In genomic region chr6:134817051-134817928, GRCm38 (mm10) we compare ENCODE assay signal across 24 mouse cellular contexts. TPM values are rescaled to one million over a fixed set of nuclear protein-coding genes. Genes with fewer than 3 reads are reported as not detected.
DNase-seq lines count a peak whose midpoint lies in the region; ATAC-seq and TF ChIP-seq lines count a peak whose summit lies in the region.
"Had no signal": no experiment of that assay in that cellular context is flagged by ENCODE, and none has a peak within 500 bp of the region (broad histone marks: within the 10 kb centered on the region; RNA-seq: fewer than 3 reads in every experiment).

No protein-coding gene starts in this region.

- no peak overlapping the region for H3K4me3 ChIP-seq in hindbrain, embryonic 12.5 days
- no peak overlapping the region for H3K4me3 ChIP-seq in hindbrain, embryonic 13.5 days
- no peak overlapping the region for H3K4me3 ChIP-seq in limb, embryonic 14.5 days (replicated peaks; ENCODE audit: low read length)
- H3K4me3 ChIP-seq in neural tube, embryonic 15.5 days (replicated peaks) = no peak overlapping the region
- H3K4me3 ChIP-seq: forebrain, embryonic 10.5 days; heart, adult 2 months; midbrain, embryonic 10.5 days had no signal

- no peak for TF ChIP-seq CTCF in Patski (IDR thresholded peaks at IDR 0.05)

- CTCF ChIA-PET in Patski (lab: Charles Lee) = interaction anchor here (0.7 to 1.8 kb wide), 4 partner anchors 9 to 158 kb away, joined by 3 to 5 read pairs (median 4); no protein-coding TSS in a partner anchor

- H3K4me1 ChIP-seq in hindbrain, embryonic 12.5 days = no peaks in the 10 kb centered on the region
- no peaks in the 10 kb centered on the region for H3K4me1 ChIP-seq in hindbrain, embryonic 13.5 days (replicated peaks)
- H3K4me1 ChIP-seq in limb, embryonic 14.5 days (ENCODE audit: control insufficient read depth, insufficient read depth, low read length) = peaks cover 5% of the 10 kb centered on the region; the same call in 1 of the 2 replicates
- H3K4me1 ChIP-seq in neural tube, embryonic 15.5 days = no peaks in the 10 kb centered on the region
- H3K4me1 ChIP-seq: forebrain, embryonic 10.5 days; midbrain, embryonic 10.5 days had no signal

- H3K9me3 ChIP-seq in hindbrain, embryonic 12.5 days (replicated peaks) = no peaks in the 10 kb centered on the region
- no peaks in the 10 kb centered on the region for H3K9me3 ChIP-seq in hindbrain, embryonic 13.5 days
- no peaks in the 10 kb centered on the region for H3K9me3 ChIP-seq in limb, embryonic 14.5 days (ENCODE audit: control insufficient read depth, low read length)
- H3K9me3 ChIP-seq in neural tube, embryonic 15.5 days (replicated peaks) = no peaks in the 10 kb centered on the region
- H3K9me3 ChIP-seq: forebrain, embryonic 10.5 days; midbrain, embryonic 10.5 days had no signal

- H3K9ac ChIP-seq in hindbrain, embryonic 12.5 days = 0 out of 2 replicates have a peak overlapping the region, but pooled peaks have one; percentile 4
- no peak overlapping the region for H3K9ac ChIP-seq in hindbrain, embryonic 13.5 days
- H3K9ac ChIP-seq in limb, embryonic 14.5 days (ENCODE audit: low read depth, low read length, severe bottlenecking) = no peak overlapping the region
- no peak overlapping the region for H3K9ac ChIP-seq in neural tube, embryonic 15.5 days (replicated peaks)
- H3K9ac ChIP-seq: liver, postnatal 0 days had no signal

- no peaks in the 10 kb centered on the region for H3K27me3 ChIP-seq in hindbrain, embryonic 12.5 days
- no peaks in the 10 kb centered on the region for H3K27me3 ChIP-seq in hindbrain, embryonic 13.5 days
- H3K27me3 ChIP-seq in Patski = no peaks in the 10 kb centered on the region
- no peaks in the 10 kb centered on the region for H3K27me3 ChIP-seq in limb, embryonic 14.5 days (ENCODE audit: control insufficient read depth, insufficient read depth, low read length)
- H3K27me3 ChIP-seq in neural tube, embryonic 15.5 days (replicated peaks) = no peaks in the 10 kb centered on the region

- DNase-seq in Patski (ENCODE audit: low read depth, low spot score) = peak; percentile 49
- DNase-seq in limb, embryonic 14.5 days (ENCODE audit: low spot score) = peak; percentile 49
- no peak for DNase-seq in cerebellum, postnatal 36 days
- DNase-seq in thymus, postnatal 36 days = no peak
- DNase-seq: cerebellum, adult 18-20 months; cerebellum, postnatal 14 days; embryo, embryonic 11 days; gastrocnemius, postnatal 25 days; heart, adult 2 months; heart, postnatal 36 days; kidney, postnatal 25 days; layer of hippocampus, postnatal 36 days; liver, postnatal 0 days; lung, postnatal 10 days; thymus, postnatal 14 days had no signal

- ATAC-seq in hindbrain, embryonic 12.5 days (ENCODE audit: low FRiP score) = no peak
- ATAC-seq in hindbrain, embryonic 13.5 days (ENCODE audit: low FRiP score) = no peak
- peak; percentile 36 for ATAC-seq in Patski
- no peak for ATAC-seq in limb, embryonic 14.5 days (ENCODE audit: low FRiP score, low read depth)
- no peak for ATAC-seq in neural tube, embryonic 15.5 days (ENCODE audit: low FRiP score)
- ATAC-seq: forebrain, embryonic 16.5 days; hindbrain, embryonic 16.5 days; intestine, embryonic 16.5 days; liver, postnatal 0 days had no signal

- no peaks in the 10 kb centered on the region for H3K36me3 ChIP-seq in hindbrain, embryonic 12.5 days
- H3K36me3 ChIP-seq in hindbrain, embryonic 13.5 days = no peaks in the 10 kb centered on the region
- H3K36me3 ChIP-seq in limb, embryonic 14.5 days (ENCODE audit: control insufficient read depth, insufficient read depth, low read length) = no peaks in the 10 kb centered on the region
- H3K36me3 ChIP-seq in neural tube, embryonic 15.5 days = no peaks in the 10 kb centered on the region
- H3K36me3 ChIP-seq: forebrain, embryonic 10.5 days; midbrain, embryonic 10.5 days had no signal

- POLR2A ChIA-PET in Patski (lab: Charles Lee) = no interaction called here

- in situ Hi-C loops in Patski (cut with MboI; ENCODE audit: low pct_unique_long_range_greater_than_20kb) = no loop called here

- H3K27ac ChIP-seq in hindbrain, embryonic 12.5 days = no peak overlapping the region
- no peak overlapping the region for H3K27ac ChIP-seq in hindbrain, embryonic 13.5 days
- H3K27ac ChIP-seq in limb, embryonic 14.5 days (replicated peaks; ENCODE audit: low read depth, low read length) = peak overlapping the region; percentile 0; the same call in 1 of the 2 replicates
- H3K27ac ChIP-seq in neural tube, embryonic 15.5 days (replicated peaks) = no peak overlapping the region
- H3K27ac ChIP-seq: forebrain, embryonic 10.5 days; heart, adult 2 months; midbrain, embryonic 10.5 days had no signal

- TF ChIP-seq POLR2A in limb, embryonic 14.5 days (IDR thresholded peaks at IDR 0.05; ENCODE audit: borderline replicate concordance, extremely low read depth, insufficient read depth, insufficient read length) = no peak

- WGBS in hindbrain, embryonic 12.5 days = 65% methylated on average over 12 of the region's 12 CpGs
- 76% methylated on average over 12 of the region's 12 CpGs for WGBS in hindbrain, embryonic 13.5 days
- WGBS in limb, embryonic 14.5 days = 51% methylated on average over 12 of the region's 12 CpGs
- 76% methylated on average over 12 of the region's 12 CpGs for WGBS in neural tube, embryonic 15.5 days

- H3K4me2 ChIP-seq in hindbrain, embryonic 12.5 days (replicated peaks) = no peak overlapping the region
- H3K4me2 ChIP-seq in hindbrain, embryonic 13.5 days = no peak overlapping the region
- H3K4me2 ChIP-seq in limb, embryonic 14.5 days (replicated peaks; ENCODE audit: low read depth, low read length, severe bottlenecking) = no peak overlapping the region
- H3K4me2 ChIP-seq in neural tube, embryonic 15.5 days = no peak overlapping the region
- H3K4me2 ChIP-seq: liver, embryonic 11.5 days had no signal

RNA-seq across cellular contexts. Expression of gene Crebl2, which starts 12.7 kb away (rescaled TPM):
- polyA plus RNA-seq in hindbrain, embryonic 12.5 days (2016; fragmentation: Nextera tagmentation; extraction: Ambion mirVana) = 2.8 and 3.0 TPM in 2 replicates
- 3.8 and 4.8 TPM in 2 replicates for polyA plus RNA-seq in hindbrain, embryonic 13.5 days (2015; fragmentation: Nextera tagmentation; extraction: Ambion mirVana)
- 19.6 TPM for polyA plus RNA-seq in Patski (2021)
- polyA plus RNA-seq in limb, embryonic 14.5 days (2012; rRNA removed) = 7.5 and 8.1 TPM in 2 replicates
- 2.1 and 3.0 TPM in 2 replicates for polyA plus RNA-seq in limb, embryonic 14.5 days (2014; fragmentation: Nextera tagmentation; extraction: Ambion mirVana)
- polyA plus RNA-seq in neural tube, embryonic 15.5 days (2015; fragmentation: Nextera tagmentation; extraction: Ambion mirVana) = 3.9 and 4.6 TPM in 2 replicates

RNA-seq across cellular contexts. Expression of gene Dusp16, which starts 24.9 kb away (rescaled TPM):
- polyA plus RNA-seq in hindbrain, embryonic 12.5 days (2016; fragmentation: Nextera tagmentation; extraction: Ambion mirVana) = 11.0 and 12.9 TPM in 2 replicates
- 5.5 and 5.7 TPM in 2 replicates for polyA plus RNA-seq in hindbrain, embryonic 13.5 days (2015; fragmentation: Nextera tagmentation; extraction: Ambion mirVana)
- 43.7 TPM for polyA plus RNA-seq in Patski (2021)
- 19.2 and 20.0 TPM in 2 replicates for polyA plus RNA-seq in limb, embryonic 14.5 days (2012; rRNA removed)
- 24.6 and 26.2 TPM in 2 replicates for polyA plus RNA-seq in limb, embryonic 14.5 days (2014; fragmentation: Nextera tagmentation; extraction: Ambion mirVana)
- polyA plus RNA-seq in neural tube, embryonic 15.5 days (2015; fragmentation: Nextera tagmentation; extraction: Ambion mirVana) = 5.2 and 6.6 TPM in 2 replicates

Comparison
In these comparisons a context has a peak if more than half of its experiments do, and no peak if none do; other contexts are left out.
1. DNase-seq: peak in Patski (single experiment) and limb, embryonic 14.5 days (single experiment); none in cerebellum, postnatal 36 days (0 of 2) and thymus, postnatal 36 days (0 of 2).